Mouse (Mus musculus) limb, embryonic 13.5 days (tissue): ENCODE data around the gene Serp1. TPM values are rescaled to one million over a fixed set of nuclear protein-coding genes. Genes with fewer than 3 reads are reported as not detected.

Experiments used
- ATAC-seq: fragments of 200-750 bp; cut with Nextera tagmentation; 2 replicates; pipeline ENCODE4 v1.8.0; 2017; ENCODE audit warnings: low read depth, moderate number of reproducible peaks, moderate TSS enrichment; ENCODE audit not compliant: low FRiP score
- H3K27ac ChIP-seq: fragments of 300-500 bp; sonication (generic); 2 replicates; pipeline ENCODE4 v1.5.1; 2015; ENCODE audit warnings: inconsistent platforms, mild to moderate bottlenecking, moderate library complexity
- H3K27me3 ChIP-seq: fragments of 300-500 bp; sonication (generic); 2 replicates; pipeline ENCODE4 v1.6.1; 2015; ENCODE audit warnings: mild to moderate bottlenecking, inconsistent platforms
- H3K36me3 ChIP-seq: fragments of 300-500 bp; sonication (generic); 2 replicates; pipeline ENCODE4 v1.6.1; 2015; ENCODE audit warnings: inconsistent platforms, mild to moderate bottlenecking, moderate library complexity
- H3K4me1 ChIP-seq: fragments of 300-500 bp; sonication (generic); 2 replicates; pipeline ENCODE4 v1.6.1; 2015; ENCODE audit warnings: inconsistent platforms
- H3K4me2 ChIP-seq: fragments of 300-500 bp; sonication (generic); replicated peaks from 2 replicates; pipeline ENCODE4 v1.6.1; 2015; ENCODE audit warnings: inconsistent platforms, mild to moderate bottlenecking, moderate library complexity
- H3K4me3 ChIP-seq: fragments of 300-500 bp; sonication (generic); 2 replicates; pipeline ENCODE4 v1.5.1; 2015; ENCODE audit warnings: moderate library complexity, mild to moderate bottlenecking, inconsistent platforms
- H3K9ac ChIP-seq: fragments of 300-500 bp; sonication (generic); 2 replicates; pipeline ENCODE4 v1.6.1; 2015; ENCODE audit warnings: mild to moderate bottlenecking, inconsistent platforms
- H3K9me3 ChIP-seq: fragments of 300-500 bp; sonication (generic); 2 replicates; pipeline ENCODE4 v1.6.1; 2016; ENCODE audit warnings: inconsistent platforms
- WGBS: fragments of 180-500 bp; shearing (Covaris S2); methylation state at CpG from one replicate; pipeline ENCODE4 v1.1.7; 2015; 5-methylcytosine and 5-hydroxymethylcytosine counted together
- polyA plus RNA-seq: library from polyadenylated mRNA; unstranded; fragments of >200 nt; fragmentation: Nextera tagmentation; extraction: Ambion mirVana; gene quantifications from 2 replicates; pipeline ENCODE4 v1.2.1, GENCODE M21; 2015

Gene Serp1
- polyA plus RNA-seq, 1 experiment from 2014 or later = 178 TPM

DNA sequence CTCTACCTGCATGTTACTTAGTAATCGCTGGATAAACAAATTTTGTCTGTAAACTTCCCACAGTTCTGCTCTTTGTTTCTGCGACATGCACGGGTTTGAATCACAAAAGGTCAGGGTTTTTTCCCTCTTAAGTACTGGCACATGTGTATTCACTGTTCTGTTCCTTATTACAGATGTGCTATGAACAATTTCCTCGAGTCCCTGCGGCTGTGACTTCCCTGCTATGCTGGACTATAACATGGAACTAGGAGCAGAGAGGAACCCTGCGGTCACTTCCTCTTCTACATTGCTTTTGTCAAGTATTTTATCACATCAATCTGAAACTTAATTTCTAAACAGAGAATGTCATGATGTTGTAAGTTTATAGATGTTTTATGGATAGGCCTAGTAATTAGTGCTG, 5.4 kb downstream of the Serp1 start:
- no peaks in the 10 kb centered on the region for H3K27me3 ChIP-seq
- H3K9ac ChIP-seq = no peak overlapping the region
- no peak overlapping the region for H3K4me3 ChIP-seq
- no peak overlapping the region for H3K27ac ChIP-seq
- H3K36me3 ChIP-seq = peaks cover 27% of the 10 kb centered on the region
- no peak overlapping the region for H3K4me2 ChIP-seq
- peaks cover 13% of the 10 kb centered on the region for H3K4me1 ChIP-seq
- WGBS = 82% methylated on average over 6 of the region's 6 CpGs
- no peak for ATAC-seq
- H3K9me3 ChIP-seq = no peaks in the 10 kb centered on the region

DNA sequence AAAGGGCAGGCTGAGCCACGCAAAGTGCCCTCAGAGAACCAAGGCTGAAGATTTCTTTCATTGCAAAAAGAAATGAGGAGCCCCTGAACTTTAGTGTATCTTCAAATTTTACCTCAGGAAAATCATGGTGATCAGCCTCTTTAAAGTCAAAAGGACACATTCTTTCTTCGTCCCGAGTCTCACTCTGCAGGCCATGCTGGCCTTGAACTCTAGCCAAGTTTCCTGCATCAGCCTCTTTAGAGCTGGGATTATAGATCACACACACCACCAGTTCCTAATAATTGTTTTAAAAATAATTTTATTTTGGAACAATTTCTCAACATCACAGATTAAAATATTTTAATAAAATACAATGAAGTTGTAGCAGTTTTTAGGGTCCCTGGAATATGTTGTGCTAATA, 6.2 kb downstream of the Serp1 start:
- no peak overlapping the region for H3K9ac ChIP-seq
- H3K4me2 ChIP-seq = no peak overlapping the region
- peaks cover 12% of the 10 kb centered on the region for H3K4me1 ChIP-seq
- H3K4me3 ChIP-seq = no peak overlapping the region
- no peak for ATAC-seq
- H3K36me3 ChIP-seq = peaks cover 27% of the 10 kb centered on the region
- no peaks in the 10 kb centered on the region for H3K27me3 ChIP-seq
- no peaks in the 10 kb centered on the region for H3K9me3 ChIP-seq
- 71% methylated on average over 3 of the region's 3 CpGs for WGBS
- no peak overlapping the region for H3K27ac ChIP-seq

GRCm38 (mm10) chr3:58518962-58519361, 6.7 kb downstream of the Serp1 start:
- Histone ChIP-seq H3K9me3 (no peaks in the 10 kb centered on the region), H3K27ac (no peak overlapping the region), H3K27me3 (no peaks in the 10 kb centered on the region), H3K4me3 (no peak overlapping the region), H3K36me3 (peaks cover 27% of the 10 kb centered on the region), H3K9ac (no peak overlapping the region), H3K4me1 (peaks cover 6% of the 10 kb centered on the region), H3K4me2 (no peak overlapping the region)
- ATAC-seq = no peak
- WGBS = 87% methylated on average over 2 of the region's 2 CpGs

- 80% methylated on average over 5 of the region's 5 CpGs for WGBS
Measured at GRCm38 (mm10) chr3:58517800-58518199, 7.9 kb downstream of the Serp1 start.

GRCm38 (mm10) chr3:58517258-58517657, 8.4 kb downstream of the Serp1 start:
- 55% methylated on average over 5 of the region's 5 CpGs for WGBS
- no peaks in the 10 kb centered on the region for H3K27me3 ChIP-seq

More at GRCm38 (mm10) chr3:58517800-58518199, 7.9 kb downstream of the Serp1 start:
- Histone ChIP-seq H3K9ac (no peak overlapping the region), H3K4me3 (no peak overlapping the region), H3K9me3 (no peaks in the 10 kb centered on the region), H3K4me2 (no peak overlapping the region), H3K27me3 (no peaks in the 10 kb centered on the region), H3K4me1 (no peaks in the 10 kb centered on the region), H3K27ac (no peak overlapping the region), H3K36me3 (peaks cover 23% of the 10 kb centered on the region)
- no peak for ATAC-seq

GRCm38 (mm10) chr3:58516602-58516976, 9.1 kb downstream of the Serp1 start:
- Histone ChIP-seq H3K9me3 (no peaks in the 10 kb centered on the region), H3K4me2 (no peak overlapping the region), H3K27ac (no peak overlapping the region), H3K27me3 (no peaks in the 10 kb centered on the region), H3K4me1 (no peaks in the 10 kb centered on the region), H3K9ac (no peak overlapping the region), H3K36me3 (peaks cover 14% of the 10 kb centered on the region), H3K4me3 (no peak overlapping the region)
- WGBS = 63% methylated on average over 7 of the region's 7 CpGs
- ATAC-seq = no peak

More at GRCm38 (mm10) chr3:58517258-58517657, 8.4 kb downstream of the Serp1 start:
- Histone ChIP-seq H3K4me2 (no peak overlapping the region), H3K9ac (no peak overlapping the region), H3K4me1 (no peaks in the 10 kb centered on the region), H3K27ac (no peak overlapping the region), H3K36me3 (peaks cover 17% of the 10 kb centered on the region), H3K9me3 (no peaks in the 10 kb centered on the region), H3K4me3 (no peak overlapping the region)
- ATAC-seq = no peak

DNA sequence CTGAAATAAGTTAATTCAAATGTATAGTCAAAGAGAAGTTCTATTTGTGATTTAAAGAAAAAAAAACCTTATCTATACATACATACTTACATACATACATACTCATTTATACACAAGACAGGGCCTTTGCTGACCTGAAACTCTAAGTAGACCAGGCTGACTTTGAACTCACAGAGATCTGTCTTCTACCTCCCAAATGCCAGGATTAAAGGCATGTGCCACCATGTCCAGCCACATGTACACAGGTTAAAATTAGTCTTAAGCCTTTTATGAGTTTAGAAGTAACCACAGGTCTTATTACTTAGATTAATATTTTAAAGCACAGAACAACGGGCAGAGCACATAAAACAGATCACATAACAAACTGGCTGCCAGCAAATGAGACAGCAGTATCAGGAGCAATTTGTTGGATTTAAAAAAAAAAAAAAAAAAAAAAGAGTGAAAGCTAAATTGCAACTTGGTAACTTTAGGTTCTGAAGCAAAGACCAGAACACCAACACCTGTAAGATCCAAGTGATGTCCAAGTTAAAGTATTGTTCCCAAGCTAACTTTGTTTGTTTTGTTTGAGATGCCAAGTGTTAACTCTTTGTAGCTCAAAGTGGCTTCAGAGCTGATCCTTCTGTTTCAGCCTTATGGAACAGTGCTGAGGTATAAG, 9.6 kb downstream of the Serp1 start:
- WGBS = 17% methylated on average over 1 of the region's 1 CpGs
- Histone ChIP-seq H3K4me3 (no peak overlapping the region), H3K36me3 (peaks cover 9% of the 10 kb centered on the region), H3K9ac (no peak overlapping the region), H3K4me2 (no peak overlapping the region), H3K27ac (no peak overlapping the region), H3K4me1 (no peaks in the 10 kb centered on the region), H3K9me3 (no peaks in the 10 kb centered on the region), H3K27me3 (no peaks in the 10 kb centered on the region)
- ATAC-seq = no peak

DNA sequence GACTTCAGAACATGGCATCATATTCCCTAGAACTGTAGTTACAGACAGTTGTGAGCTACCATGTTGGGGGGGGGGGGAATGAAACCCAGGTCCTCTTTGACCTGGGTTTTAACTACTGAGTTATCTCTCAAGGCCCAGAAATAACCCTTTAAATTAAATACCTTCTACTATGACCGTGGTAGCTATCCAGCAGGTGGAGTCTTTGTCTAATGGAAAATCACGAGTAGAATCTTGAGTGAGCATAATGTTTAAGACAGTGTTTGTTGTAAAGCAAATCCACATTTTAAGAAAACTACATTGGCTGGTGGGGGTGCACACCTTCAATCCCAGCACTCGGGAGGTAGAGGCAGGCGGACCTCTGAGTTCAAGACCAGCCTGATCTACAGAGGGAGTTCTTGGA, 12.2 kb downstream of the Serp1 start:
- no peak overlapping the region for H3K27ac ChIP-seq
- no peak for ATAC-seq
- no peak overlapping the region for H3K9ac ChIP-seq
- no peak overlapping the region for H3K4me2 ChIP-seq
- WGBS = 81% methylated on average over 4 of the region's 4 CpGs
- no peak overlapping the region for H3K4me3 ChIP-seq
- H3K4me1 ChIP-seq = no peaks in the 10 kb centered on the region
- H3K27me3 ChIP-seq = no peaks in the 10 kb centered on the region
- no peaks in the 10 kb centered on the region for H3K36me3 ChIP-seq
- H3K9me3 ChIP-seq = no peaks in the 10 kb centered on the region

DNA sequence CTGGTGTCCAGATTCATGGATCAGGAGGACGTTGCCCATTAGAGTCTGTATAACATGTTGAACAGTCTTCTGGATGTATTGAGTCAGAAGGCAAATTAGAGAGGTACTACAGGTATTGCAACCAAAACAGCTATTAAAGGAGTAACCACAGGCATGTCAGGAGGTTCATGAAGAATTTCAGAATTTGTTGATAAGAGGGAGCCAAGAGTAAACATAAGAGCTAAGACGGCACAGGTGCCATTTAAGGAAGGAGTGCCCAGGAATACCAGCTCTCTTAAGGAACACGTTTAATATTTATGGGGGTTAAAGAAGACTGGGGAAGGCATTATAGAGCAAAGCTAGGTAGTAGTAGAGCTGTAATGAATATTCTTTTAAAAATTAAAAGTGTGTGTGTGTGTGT, 13.0 kb downstream of the Serp1 start:
- no peak overlapping the region for H3K9ac ChIP-seq
- no peaks in the 10 kb centered on the region for H3K36me3 ChIP-seq
- WGBS = 74% methylated on average over 3 of the region's 3 CpGs
- no peak overlapping the region for H3K4me3 ChIP-seq
- ATAC-seq = no peak
- no peaks in the 10 kb centered on the region for H3K9me3 ChIP-seq
- H3K27me3 ChIP-seq = no peaks in the 10 kb centered on the region
- H3K4me1 ChIP-seq = no peaks in the 10 kb centered on the region
- H3K27ac ChIP-seq = no peak overlapping the region
- no peak overlapping the region for H3K4me2 ChIP-seq

DNA sequence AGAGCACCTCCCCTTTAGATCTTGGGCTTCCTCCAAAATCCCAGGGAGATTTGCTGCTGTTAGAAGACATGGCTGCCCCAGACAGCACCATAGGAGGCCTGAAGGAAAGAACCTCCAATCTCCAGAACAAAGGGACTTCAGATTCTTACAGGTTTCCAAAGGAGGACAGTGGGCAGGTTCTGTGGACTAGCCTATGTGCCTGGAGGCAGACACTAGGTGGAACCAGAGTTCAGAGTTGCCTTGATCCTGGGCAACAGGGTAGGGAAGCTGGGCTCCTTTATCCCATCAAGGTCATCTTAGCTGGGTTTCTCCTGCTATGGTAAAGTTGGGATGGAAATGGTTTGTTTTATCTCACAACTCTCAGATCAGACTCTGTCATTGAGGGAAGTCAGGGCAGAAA, 14.1 kb downstream of the Serp1 start:
- H3K4me1 ChIP-seq = no peaks in the 10 kb centered on the region
- no peak overlapping the region for H3K4me3 ChIP-seq
- H3K9ac ChIP-seq = no peak overlapping the region
- H3K27ac ChIP-seq = no peak overlapping the region
- no peak for ATAC-seq
- H3K9me3 ChIP-seq = no peaks in the 10 kb centered on the region
- H3K36me3 ChIP-seq = no peaks in the 10 kb centered on the region
- H3K27me3 ChIP-seq = no peaks in the 10 kb centered on the region
- H3K4me2 ChIP-seq = no peak overlapping the region

- Histone ChIP-seq H3K9me3 (no peaks in the 10 kb centered on the region; the same call in 1 of the 2 replicates), H3K9ac (no peak overlapping the region), H3K4me2 (no peak overlapping the region), H3K36me3 (no peaks in the 10 kb centered on the region), H3K4me3 (no peak overlapping the region), H3K27ac (no peak overlapping the region), H3K27me3 (no peaks in the 10 kb centered on the region), H3K4me1 (no peaks in the 10 kb centered on the region)
- WGBS = 90% methylated on average over 7 of the region's 7 CpGs
- no peak for ATAC-seq
Measured at GRCm38 (mm10) chr3:58508020-58508750, 17.5 kb downstream of the Serp1 start.

GRCm38 (mm10) chr3:58504676-58505075, 21.0 kb downstream of the Serp1 start:
- Histone ChIP-seq H3K9me3 (no peaks in the 10 kb centered on the region; the same call in 1 of the 2 replicates), H3K4me3 (no peak overlapping the region), H3K27me3 (no peaks in the 10 kb centered on the region), H3K27ac (no peak overlapping the region), H3K36me3 (no peaks in the 10 kb centered on the region), H3K4me1 (no peaks in the 10 kb centered on the region), H3K9ac (no peak overlapping the region), H3K4me2 (no peak overlapping the region)
- no peak for ATAC-seq
